Mouse (Mus musculus) forebrain, postnatal 0 days (tissue): ENCODE results near the gene Cyb5d1. TPM values are rescaled to one million over a fixed set of nuclear protein-coding genes. Genes with fewer than 3 reads are reported as not detected.
"Not testable (repeated sequence)": the region's sequence is repeated elsewhere in the genome, so short reads cannot be mapped to it uniquely, and the experiment has no call there.

Source experiments
- ATAC-seq: fragments of 200-750 bp; cut with Nextera tagmentation; 2 replicates; pipeline ENCODE4 v1.8.0; 2017; ENCODE audit warnings: mild to moderate bottlenecking, moderate library complexity
- DNase-seq: peaks from one replicate; pipeline ENCODE4 v3.0.0-alpha.2; 2015
- H3K27ac ChIP-seq: fragments of 300-500 bp; sonication (generic); 2 replicates; pipeline ENCODE4 v1.5.1; 2014; ENCODE audit warnings: low read depth, mild to moderate bottlenecking, antibody characterized with exemption, low read length, moderate library complexity, mixed read lengths
- H3K27me3 ChIP-seq: fragments of 300-500 bp; sonication (generic); 2 replicates; pipeline ENCODE4 v1.6.1; 2014; ENCODE audit warnings: mild to moderate bottlenecking, low read length, mixed read lengths; ENCODE audit not compliant: insufficient read depth
- H3K36me3 ChIP-seq: fragments of 300-500 bp; sonication (generic); 2 replicates; pipeline ENCODE4 v1.6.1; 2014; ENCODE audit warnings: mild to moderate bottlenecking, moderate library complexity; ENCODE audit not compliant: insufficient read depth
- H3K4me1 ChIP-seq: fragments of 300-500 bp; sonication (generic); 2 replicates; pipeline ENCODE4 v1.6.1; 2014; ENCODE audit warnings: antibody characterized with exemption; ENCODE audit not compliant: insufficient read depth
- H3K4me2 ChIP-seq: fragments of 300-500 bp; sonication (generic); 2 replicates; pipeline ENCODE4 v1.6.1; 2014; ENCODE audit warnings: low read depth, mild to moderate bottlenecking, moderate library complexity
- H3K4me3 ChIP-seq: fragments of 300-500 bp; sonication (generic); 2 replicates; pipeline ENCODE4 v1.5.1; 2014; ENCODE audit warnings: low read depth, low read length, mixed read lengths
- H3K9ac ChIP-seq: fragments of 300-500 bp; sonication (generic); 2 replicates; pipeline ENCODE4 v1.6.1; 2014; ENCODE audit warnings: mild to moderate bottlenecking
- H3K9me3 ChIP-seq: fragments of 300-500 bp; sonication (generic); 2 replicates; pipeline ENCODE4 v1.6.1; 2016; ENCODE audit warnings: low read length
- CTCF ChIP-seq: sonication (generic); IDR thresholded peaks from 2 replicates; pipeline ENCODE4 v1.5.1; 2016; ENCODE audit warnings: antibody characterized with exemption, control low read depth, low read depth
- WGBS: fragments of 180-500 bp; shearing (Covaris S2); extraction: QIAGEN DNeasy Blood & Tissue Kit; methylation state at CpG from one replicate; pipeline ENCODE4 v1.1.7; 2014; 5-methylcytosine and 5-hydroxymethylcytosine counted together
- polyA plus RNA-seq: library from polyadenylated mRNA; unstranded; fragments of >200 nt; fragmentation: Nextera tagmentation; extraction: Ambion mirVana; gene quantifications from 2 replicates; pipeline ENCODE4 v1.2.1, GENCODE M21; 2015
- total RNA-seq: library from RNA; depleted of rRNA; stranded (reverse); fragments of >200 nt; gene quantifications from 2 replicates; pipeline ENCODE4 v1.2.3, GENCODE M21; 2014

Gene Cyb5d1
- total and polyA plus RNA-seq, 2 experiments from 2014 or later: 21.1 to 24.2 TPM

DNA sequence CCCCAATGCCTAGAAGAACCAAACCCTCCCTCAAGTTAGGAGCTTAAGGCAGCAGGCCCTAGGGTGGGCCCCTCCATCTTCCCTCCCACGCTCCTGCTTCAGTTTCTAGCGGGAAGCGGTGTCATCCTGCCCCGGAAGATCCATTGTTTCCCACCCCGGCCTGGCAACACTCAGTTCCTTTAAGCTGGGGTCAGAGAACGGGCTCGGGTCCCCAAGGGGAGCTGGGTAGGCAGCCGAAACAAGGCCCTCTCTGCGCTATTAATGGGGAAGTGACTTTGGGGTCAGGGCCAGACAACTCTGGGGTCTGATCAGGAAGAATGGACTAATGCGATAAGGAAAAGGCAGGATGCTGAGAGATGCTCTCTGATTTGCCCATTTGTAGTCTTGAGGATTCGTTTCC lies 1.3 kb upstream of the Cyb5d1 start:
- ATAC-seq (no peak), DNase-seq (peak; percentile 17)
- no peak for TF ChIP-seq CTCF

GRCm38 (mm10) chr11:69395634-69396373 lies 373 bp upstream of the Cyb5d1 start:
- WGBS: under 1% methylated on average over 48 of the region's 48 CpGs
- H3K9me3 ChIP-seq: no peaks in the 10 kb centered on the region
- DNase-seq (peak; percentile 99), ATAC-seq (peak; percentile 95)
- TF ChIP-seq CTCF: no peak
- no peaks in the 10 kb centered on the region for H3K27me3 ChIP-seq
- peak overlapping the region; percentile 95 for H3K9ac ChIP-seq
- H3K4me1 ChIP-seq: peaks cover 10% of the 10 kb centered on the region; the same call in 1 of the 2 replicates
- peak overlapping the region; percentile 77 for H3K4me2 ChIP-seq
- peaks cover 20% of the 10 kb centered on the region for H3K36me3 ChIP-seq
- H3K4me3 ChIP-seq: peak overlapping the region; percentile 74
- peak overlapping the region; percentile 98 for H3K27ac ChIP-seq

More for the DNA sequence above, 1.3 kb upstream of the Cyb5d1 start:
- Histone ChIP-seq H3K27ac (peak overlapping the region; percentile 98; the same call in 1 of the 2 replicates), H3K27me3 (no peaks in the 10 kb centered on the region), H3K9ac (peak overlapping the region; percentile 95; the same call in 1 of the 2 replicates), H3K4me2 (peak overlapping the region; percentile 77), H3K36me3 (peaks cover 30% of the 10 kb centered on the region), H3K4me1 (peaks cover 10% of the 10 kb centered on the region; the same call in 1 of the 2 replicates), H3K9me3 (no peaks in the 10 kb centered on the region), H3K4me3 (no peak overlapping the region; the same call in 1 of the 2 replicates)
- 26% methylated on average over 11 of the region's 11 CpGs for WGBS

- 2% methylated on average over 31 of the region's 31 CpGs for WGBS
- not testable (repeated sequence) for H3K36me3 ChIP-seq, H3K9me3 ChIP-seq, ATAC-seq, DNase-seq, H3K27me3 ChIP-seq
- H3K27ac ChIP-seq: peak overlapping the region; percentile 98
- H3K4me1 ChIP-seq: peaks cover 10% of the 10 kb centered on the region; the same call in 1 of the 2 replicates
- H3K4me3 ChIP-seq: peak overlapping the region; percentile 74
- H3K9ac ChIP-seq: peak overlapping the region; percentile 95
- peak overlapping the region; percentile 77 for H3K4me2 ChIP-seq
Measured at GRCm38 (mm10) chr11:69394591-69395167, 752 bp downstream of the Cyb5d1 start.

- 50% methylated on average over 10 of the region's 10 CpGs for WGBS
- ATAC-seq: peak; percentile 27; the same call in 1 of the 2 replicates
- Histone ChIP-seq H3K4me3 (no peak overlapping the region), H3K4me1 (peaks cover 4% of the 10 kb centered on the region; the same call in 1 of the 2 replicates), H3K9me3 (no peaks in the 10 kb centered on the region), H3K27me3 (no peaks in the 10 kb centered on the region), H3K36me3 (0 out of 2 replicates have a peak, but pooled peaks cover 4% of the 10 kb centered on the region), H3K9ac (no peak overlapping the region), H3K4me2 (no peak overlapping the region), H3K27ac (no peak overlapping the region)
- DNase-seq: peak; percentile 88
- TF ChIP-seq CTCF: peak; percentile 80
Measured at GRCm38 (mm10) chr11:69390400-69391034, 4.9 kb downstream of the Cyb5d1 start.

- Histone ChIP-seq H3K4me2 (no peak overlapping the region), H3K9me3 (no peaks in the 10 kb centered on the region), H3K27me3 (no peaks in the 10 kb centered on the region), H3K4me1 (peaks cover 4% of the 10 kb centered on the region; the same call in 1 of the 2 replicates), H3K4me3 (no peak overlapping the region), H3K9ac (no peak overlapping the region), H3K36me3 (0 out of 2 replicates have a peak, but pooled peaks cover 4% of the 10 kb centered on the region), H3K27ac (no peak overlapping the region)
- TF ChIP-seq CTCF: no peak
- ATAC-seq (peak; percentile 6; the same call in 1 of the 2 replicates), DNase-seq (peak; percentile 45)
- 55% methylated on average over 14 of the region's 14 CpGs for WGBS
Measured at GRCm38 (mm10) chr11:69389531-69390399, 5.7 kb downstream of the Cyb5d1 start.

- H3K27me3 ChIP-seq: no peaks in the 10 kb centered on the region
- H3K4me3 ChIP-seq: no peak overlapping the region
- H3K9me3 ChIP-seq: no peaks in the 10 kb centered on the region
- H3K27ac ChIP-seq: no peak overlapping the region
- no peak for DNase-seq
- H3K9ac ChIP-seq: no peak overlapping the region
- no peak for ATAC-seq
- WGBS: 93% methylated on average over 4 of the region's 4 CpGs
- H3K4me1 ChIP-seq: no peaks in the 10 kb centered on the region
- H3K36me3 ChIP-seq: 0 out of 2 replicates have a peak, but pooled peaks cover 4% of the 10 kb centered on the region
- H3K4me2 ChIP-seq: no peak overlapping the region
- 0 out of 2 replicates have a peak, but pooled peaks have one; percentile 20 for TF ChIP-seq CTCF
Measured at GRCm38 (mm10) chr11:69388680-69389079, 6.8 kb downstream of the Cyb5d1 start.
